Mouse (Mus musculus) midbrain, embryonic 14.5 days (tissue): ENCODE results near the gene Chchd10. TPM values are rescaled to one million over a fixed set of nuclear protein-coding genes. Genes with fewer than 3 reads are reported as not detected.

Experiments used
- ATAC-seq: fragments of 200-750 bp; cut with Nextera tagmentation; 2 replicates; pipeline ENCODE4 v1.8.0; 2017; ENCODE audit warnings: moderate number of reproducible peaks, moderate library complexity; ENCODE audit not compliant: low FRiP score, low TSS enrichment
- DNase-seq: peaks from one replicate; pipeline ENCODE4 v3.0.0-alpha.2; 2015
- H3K27ac ChIP-seq: fragments of 300-500 bp; sonication (generic); replicated peaks from 2 replicates; pipeline ENCODE4 v1.5.1; 2014; ENCODE audit warnings: mild to moderate bottlenecking, low read depth, low read length, moderate library complexity
- H3K27me3 ChIP-seq: fragments of 300-500 bp; sonication (generic); 2 replicates; pipeline ENCODE4 v1.6.1; 2014; ENCODE audit warnings: low read length, control low read depth, mixed read lengths; ENCODE audit not compliant: control insufficient read depth, insufficient read depth
- H3K36me3 ChIP-seq: fragments of 300-500 bp; sonication (generic); 2 replicates; pipeline ENCODE4 v1.6.1; 2014; ENCODE audit warnings: low read length, control low read depth; ENCODE audit not compliant: control insufficient read depth, insufficient read depth
- H3K4me1 ChIP-seq: fragments of 300-500 bp; sonication (generic); 2 replicates; pipeline ENCODE4 v1.6.1; 2014; ENCODE audit warnings: mild to moderate bottlenecking, antibody characterized with exemption, low read length, control low read depth; ENCODE audit not compliant: control insufficient read depth, insufficient read depth
- H3K4me2 ChIP-seq: fragments of 300-500 bp; sonication (generic); 2 replicates; pipeline ENCODE4 v1.6.1; 2014; ENCODE audit warnings: mild to moderate bottlenecking, low read length, moderate library complexity
- H3K4me3 ChIP-seq: fragments of 300-500 bp; sonication (generic); replicated peaks from 2 replicates; pipeline ENCODE4 v1.5.1; 2014; ENCODE audit warnings: low read depth, low read length
- H3K9ac ChIP-seq: fragments of 300-500 bp; sonication (generic); replicated peaks from 2 replicates; pipeline ENCODE4 v1.6.1; 2014; ENCODE audit warnings: mild to moderate bottlenecking, low read length, moderate library complexity
- H3K9me3 ChIP-seq: fragments of 300-500 bp; sonication (generic); 2 replicates; pipeline ENCODE4 v1.6.1; 2016; ENCODE audit warnings: low read length, control low read depth, mixed read lengths; ENCODE audit not compliant: control insufficient read depth
- WGBS: fragments of 180-500 bp; shearing (Covaris S2); extraction: QIAGEN DNeasy Blood & Tissue Kit; methylation state at CpG from one replicate; pipeline ENCODE4 v1.1.7; 2014; 5-methylcytosine and 5-hydroxymethylcytosine counted together
- polyA plus RNA-seq: library from polyadenylated mRNA; unstranded; fragments of >200 nt; fragmentation: Nextera tagmentation; extraction: Ambion mirVana; gene quantifications from 2 replicates; pipeline ENCODE4 v1.2.1, GENCODE M21; 2014

Chchd10 gene
- polyA plus RNA-seq, 1 experiment from 2014 or later = 44.2 TPM

- WGBS = 87% methylated on average over 8 of the region's 8 CpGs
- ATAC-seq = no peak
These were observed 16.1 kb upstream of the Chchd10 start for GRCm38 (mm10) chr10:75916840-75917239.

DNA sequence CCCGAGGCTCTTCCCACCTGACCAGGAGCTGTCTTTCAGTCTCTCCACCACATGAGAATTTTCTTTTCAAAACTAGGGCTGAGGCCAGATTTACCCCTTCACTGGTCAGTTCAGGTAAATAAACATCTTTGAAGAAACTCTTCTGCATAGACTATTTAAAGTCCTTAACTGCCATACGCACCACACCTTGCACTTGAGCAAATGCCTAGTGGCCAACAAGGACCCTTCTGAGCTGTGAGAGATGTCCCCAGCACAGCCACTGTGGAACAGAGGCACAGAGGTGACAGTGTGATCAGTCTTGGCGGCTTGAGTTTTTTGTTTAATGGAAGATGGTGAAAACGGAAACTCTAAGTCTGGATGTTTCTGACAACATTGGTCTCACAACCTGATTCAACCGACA, 13.9 kb upstream of the Chchd10 start:
- peaks cover 35% of the 10 kb centered on the region for H3K4me1 ChIP-seq
- H3K9me3 ChIP-seq = no peaks in the 10 kb centered on the region
- H3K27ac ChIP-seq = no peak overlapping the region
- H3K36me3 ChIP-seq = peaks cover 38% of the 10 kb centered on the region
- H3K4me2 ChIP-seq = peak overlapping the region; percentile 28; the same call in 1 of the 2 replicates
- no peak overlapping the region for H3K9ac ChIP-seq
- H3K27me3 ChIP-seq = no peaks in the 10 kb centered on the region
- H3K4me3 ChIP-seq = no peak overlapping the region
- ATAC-seq (no peak), DNase-seq (no peak)
- WGBS = 90% methylated on average over 5 of the region's 5 CpGs

More at GRCm38 (mm10) chr10:75916840-75917239, 16.1 kb upstream of the Chchd10 start:
- H3K27me3 ChIP-seq = no peaks in the 10 kb centered on the region
- peaks cover 24% of the 10 kb centered on the region for H3K4me1 ChIP-seq
- no peak overlapping the region for H3K27ac ChIP-seq
- no peak overlapping the region for H3K9ac ChIP-seq
- H3K4me2 ChIP-seq = no peak overlapping the region
- no peak overlapping the region for H3K4me3 ChIP-seq
- no peak for DNase-seq
- no peaks in the 10 kb centered on the region for H3K9me3 ChIP-seq
- H3K36me3 ChIP-seq = peaks cover 52% of the 10 kb centered on the region

DNA sequence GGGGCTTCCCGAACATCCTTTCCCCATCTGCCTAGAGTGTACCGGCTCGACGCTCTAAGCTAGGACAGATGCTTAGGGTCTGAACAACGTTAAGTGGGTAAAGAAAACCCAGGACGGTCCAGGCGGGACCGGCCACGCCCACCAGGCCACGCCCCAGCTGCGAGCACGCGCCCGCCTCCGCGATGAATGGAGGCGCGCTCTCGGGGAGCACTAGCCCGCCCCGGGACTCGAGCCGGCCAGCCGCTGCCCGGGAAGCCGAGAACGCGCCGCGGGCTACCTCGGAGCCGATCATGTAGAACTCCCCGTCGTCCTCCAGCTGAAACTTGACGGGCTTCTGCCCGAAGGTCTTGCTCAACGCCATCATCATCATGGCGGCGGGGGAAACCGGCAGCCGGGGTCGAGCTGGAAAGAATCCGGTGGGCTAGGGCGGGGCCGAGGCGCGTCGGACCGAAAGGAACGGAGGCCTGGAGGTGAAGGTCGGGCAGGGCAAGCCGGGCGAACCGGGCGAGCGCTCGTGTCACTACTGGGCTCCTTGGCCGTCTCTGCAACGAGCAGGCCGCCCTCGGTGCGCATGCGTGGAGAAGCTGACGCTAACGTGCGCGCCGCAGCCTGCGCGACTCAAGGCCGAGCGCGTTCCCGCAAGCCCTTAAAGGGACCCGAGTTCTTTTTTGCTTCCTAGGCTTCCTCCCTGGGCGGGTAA, 11.8 kb upstream of the Chchd10 start, which contains the start of gene Smarcb1:
Gene Smarcb1 (minus strand): TSS at position 592 of the 700 bp plus-strand sequence.
- no peaks in the 10 kb centered on the region for H3K9me3 ChIP-seq
- no peaks in the 10 kb centered on the region for H3K27me3 ChIP-seq
- H3K36me3 ChIP-seq = peaks cover 22% of the 10 kb centered on the region
- DNase-seq (peak; percentile 100), ATAC-seq (peak; percentile 91)
- peak within 1 kb of the TSS; percentile 98 for H3K9ac ChIP-seq
- H3K27ac ChIP-seq = peak within 1 kb of the TSS; percentile 98
- H3K4me2 ChIP-seq = peak within 1 kb of the TSS; percentile 81
- peak within 1 kb of the TSS; percentile 91 for H3K4me3 ChIP-seq
- H3K4me1 ChIP-seq = peaks cover 35% of the 10 kb centered on the region
- under 1% methylated on average over 76 of the region's 76 CpGs for WGBS

DNA sequence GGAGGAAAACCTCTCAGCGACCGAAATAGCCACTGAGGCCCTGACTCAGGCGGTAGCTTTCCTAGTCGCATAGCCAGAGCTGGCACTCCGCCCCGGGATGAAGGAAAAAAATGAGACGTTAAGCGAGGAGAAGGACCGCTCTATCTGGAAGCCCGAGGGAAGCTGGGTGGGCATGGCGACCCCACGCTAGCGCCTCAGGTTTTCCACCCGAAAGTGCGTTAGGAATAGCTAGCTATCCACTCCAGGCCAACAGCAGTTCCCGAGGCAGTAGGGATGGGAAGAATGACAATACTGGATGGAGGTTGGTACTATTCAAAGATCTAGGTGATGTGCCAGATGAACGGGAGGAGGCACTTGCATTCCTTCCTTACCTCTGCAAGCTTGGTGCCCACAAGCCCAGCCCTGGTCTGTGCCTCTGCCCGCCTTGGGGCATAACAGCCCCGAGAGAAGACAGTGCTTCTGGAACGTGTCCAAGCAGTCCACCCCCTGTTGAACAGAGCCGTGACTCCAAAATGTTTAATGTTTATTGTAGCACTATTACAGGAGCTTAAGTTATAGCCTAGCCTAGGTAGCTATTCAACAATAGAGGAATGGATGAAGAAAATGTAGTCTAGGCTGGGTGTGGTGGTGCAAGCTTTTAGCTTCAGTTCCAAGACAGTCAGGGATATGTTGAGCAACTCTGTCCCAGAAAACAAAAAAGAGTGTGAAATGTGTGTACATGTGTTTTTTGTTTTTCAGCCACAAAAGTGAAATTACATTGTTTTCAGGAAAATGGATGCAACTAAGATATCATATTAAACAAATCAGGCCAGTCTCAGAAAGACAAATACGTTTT, 11.0 kb upstream of the Chchd10 start:
- ATAC-seq (peak; percentile 49), DNase-seq (peak; percentile 62)
- WGBS = 4% methylated on average over 22 of the region's 22 CpGs
- Histone ChIP-seq H3K36me3 (peaks cover 21% of the 10 kb centered on the region), H3K27me3 (no peaks in the 10 kb centered on the region), H3K4me2 (peak overlapping the region; percentile 81), H3K27ac (peak overlapping the region; percentile 98), H3K9ac (peak overlapping the region; percentile 98), H3K4me3 (peak overlapping the region; percentile 91), H3K9me3 (no peaks in the 10 kb centered on the region), H3K4me1 (peaks cover 35% of the 10 kb centered on the region)

GRCm38 (mm10) chr10:75924324-75924723, 8.6 kb upstream of the Chchd10 start:
- H3K4me3 ChIP-seq = no peak overlapping the region
- H3K9ac ChIP-seq = no peak overlapping the region
- DNase-seq = no peak
- no peak overlapping the region for H3K27ac ChIP-seq
- no peaks in the 10 kb centered on the region for H3K27me3 ChIP-seq
- H3K9me3 ChIP-seq = no peaks in the 10 kb centered on the region
- peaks cover 16% of the 10 kb centered on the region for H3K36me3 ChIP-seq
- 64% methylated on average over 2 of the region's 2 CpGs for WGBS
- no peak for ATAC-seq
- peaks cover 22% of the 10 kb centered on the region for H3K4me1 ChIP-seq
- H3K4me2 ChIP-seq = no peak overlapping the region

GRCm38 (mm10) chr10:75926396-75926795, 6.5 kb upstream of the Chchd10 start:
- DNase-seq (no peak), ATAC-seq (no peak)
- 72% methylated on average over 13 of the region's 13 CpGs for WGBS
- H3K9me3 ChIP-seq = no peaks in the 10 kb centered on the region
- no peak overlapping the region for H3K27ac ChIP-seq
- H3K4me3 ChIP-seq = no peak overlapping the region
- H3K4me2 ChIP-seq = no peak overlapping the region
- no peaks in the 10 kb centered on the region for H3K27me3 ChIP-seq
- peaks cover 16% of the 10 kb centered on the region; the same call in 1 of the 2 replicates for H3K36me3 ChIP-seq
- no peak overlapping the region for H3K9ac ChIP-seq
- peaks cover 18% of the 10 kb centered on the region for H3K4me1 ChIP-seq

DNA sequence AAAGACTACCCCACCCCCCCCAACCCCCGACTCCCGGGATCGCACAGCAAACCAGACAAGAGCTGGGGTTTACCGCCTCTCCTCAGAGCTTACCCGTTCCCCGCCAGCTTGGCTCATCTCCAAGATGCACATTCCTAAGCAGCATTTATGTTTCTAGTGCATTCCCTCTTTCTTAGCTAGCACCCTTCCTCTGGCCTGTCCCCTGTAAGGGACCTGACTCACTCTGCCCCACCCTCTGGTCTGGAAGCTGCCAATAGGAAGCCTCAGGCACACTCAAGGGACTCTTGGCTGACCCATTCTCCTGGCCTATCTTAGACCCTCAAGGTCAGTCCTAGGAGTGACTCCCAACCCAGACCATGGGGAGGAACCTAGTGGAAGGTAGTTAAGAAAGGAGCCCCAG, 2.6 kb upstream of the Chchd10 start:
- Histone ChIP-seq H3K4me2 (no peak overlapping the region), H3K27me3 (peaks cover 4% of the 10 kb centered on the region; the same call in 1 of the 2 replicates), H3K4me1 (peaks cover 24% of the 10 kb centered on the region), H3K9me3 (no peaks in the 10 kb centered on the region), H3K36me3 (peaks cover 16% of the 10 kb centered on the region; the same call in 1 of the 2 replicates), H3K4me3 (no peak overlapping the region), H3K9ac (no peak overlapping the region), H3K27ac (no peak overlapping the region)
- ATAC-seq (no peak), DNase-seq (peak; percentile 36)
- WGBS = 23% methylated on average over 6 of the region's 6 CpGs

GRCm38 (mm10) chr10:75931311-75931710, 1.6 kb upstream of the Chchd10 start:
- Histone ChIP-seq H3K36me3 (peaks cover 9% of the 10 kb centered on the region; the same call in 1 of the 2 replicates), H3K9ac (no peak overlapping the region; the same call in 1 of the 2 replicates), H3K4me2 (peak overlapping the region; percentile 95), H3K27me3 (peaks cover 10% of the 10 kb centered on the region), H3K9me3 (no peaks in the 10 kb centered on the region), H3K27ac (no peak overlapping the region), H3K4me3 (peak overlapping the region; percentile 50), H3K4me1 (peaks cover 34% of the 10 kb centered on the region)
- ATAC-seq = no peak
- WGBS = 29% methylated on average over 7 of the region's 7 CpGs
- no peak for DNase-seq
